3 mouse cellular contexts compared by ENCODE assay signal in the genomic region with DNA sequence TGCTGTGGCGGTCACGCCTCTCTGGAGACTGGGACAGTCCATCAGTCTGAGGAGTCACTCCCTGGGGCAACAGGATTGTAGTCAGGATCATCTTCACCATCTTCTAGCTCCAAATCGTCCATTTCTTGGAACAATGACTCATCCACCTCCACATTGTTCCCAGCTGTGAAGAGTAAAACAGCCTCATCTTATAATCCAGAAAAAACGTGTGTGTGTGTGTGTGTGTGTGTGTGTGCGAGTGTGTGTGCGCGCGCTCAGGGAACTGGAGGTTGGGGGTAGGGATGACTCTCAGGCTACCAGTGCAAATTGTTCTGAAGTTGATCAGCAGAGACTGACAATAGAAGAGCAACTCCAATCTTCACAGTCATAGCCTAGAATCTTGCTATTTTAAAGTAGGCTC.
DNase-seq lines count a peak whose midpoint lies in the region; ATAC-seq lines count a peak whose summit lies in the region.

No protein-coding gene starts in this region.

- ATAC-seq in frontal cortex, adult (ENCODE audit: low TSS enrichment) = peak; percentile 60

- DNase-seq in 3T3-L1 (ENCODE audit: low read depth, low spot score) = peak; percentile 21
- peak; percentile 58 for DNase-seq in brain, adult 2 months (ENCODE audit: low read depth, low spot score)
